Comparison of ENCODE assay signal across 7 mouse cellular contexts in genomic region chr17:11962808-11963207, GRCm38 (mm10).
DNase-seq lines count a peak whose midpoint lies in the region; ATAC-seq lines count a peak whose summit lies in the region.

No protein-coding gene starts in this region.

- H3K27ac ChIP-seq in forebrain, embryonic 13.5 days = peak overlapping the region; percentile 41

- 0 out of 2 replicates have a peak, but pooled peaks cover 3% of the 10 kb centered on the region for H3K4me1 ChIP-seq in forebrain, embryonic 13.5 days

- H3K27me3 ChIP-seq in forebrain, embryonic 13.5 days = no peaks in the 10 kb centered on the region

- intact Hi-C loops in left cerebral cortex, postnatal 25 days (cut with DNase I) = no loop called here

- no peak overlapping the region for H3K9ac ChIP-seq in forebrain, embryonic 13.5 days

- peak overlapping the region; percentile 16; the same call in 1 of the 2 replicates for H3K4me2 ChIP-seq in forebrain, embryonic 13.5 days

- no peaks in the 10 kb centered on the region for H3K36me3 ChIP-seq in forebrain, embryonic 13.5 days (ENCODE audit: poor library complexity, severe bottlenecking)

- ATAC-seq in forebrain, embryonic 13.5 days = no peak
- ATAC-seq in megakaryocyte, adult 5-6 weeks (ENCODE audit: poor library complexity, severe bottlenecking) = no peak

- WGBS in forebrain, embryonic 13.5 days = 29% methylated on average over 11 of the region's 11 CpGs

- DNase-seq in retina, postnatal 1 day = peak; percentile 42
- no peak for DNase-seq in retina, embryonic 14.5 days (ENCODE audit: low spot score)
- peak; percentile 60 to 82 for DNase-seq in left cerebral cortex, postnatal 25 days (ENCODE audit: low spot score in 2 of 2)
- no peak for DNase-seq in cerebellum, adult 18-20 months
- DNase-seq in heart, adult 8-10 months (ENCODE audit: low spot score) = no peak

- no peak overlapping the region for H3K4me3 ChIP-seq in forebrain, embryonic 13.5 days

- no peaks in the 10 kb centered on the region; the same call in 1 of the 2 replicates for H3K9me3 ChIP-seq in forebrain, embryonic 13.5 days (replicated peaks)

Comparison
In these comparisons a context has a peak if more than half of its experiments do, and no peak if none do; other contexts are left out.
1. DNase-seq: peak in retina, postnatal 1 day (single experiment) and left cerebral cortex, postnatal 25 days (2 of 2); none in retina, embryonic 14.5 days (single experiment), cerebellum, adult 18-20 months (0 of 2) and heart, adult 8-10 months (single experiment).